Mouse (Mus musculus): ENCODE data around the gene Nudt9. TPM values are rescaled to one million over a fixed set of nuclear protein-coding genes. Genes with fewer than 3 reads are reported as not detected.

Gene Nudt9
- polyA plus RNA-seq, 1 experiment = 32.8 TPM

DNA sequence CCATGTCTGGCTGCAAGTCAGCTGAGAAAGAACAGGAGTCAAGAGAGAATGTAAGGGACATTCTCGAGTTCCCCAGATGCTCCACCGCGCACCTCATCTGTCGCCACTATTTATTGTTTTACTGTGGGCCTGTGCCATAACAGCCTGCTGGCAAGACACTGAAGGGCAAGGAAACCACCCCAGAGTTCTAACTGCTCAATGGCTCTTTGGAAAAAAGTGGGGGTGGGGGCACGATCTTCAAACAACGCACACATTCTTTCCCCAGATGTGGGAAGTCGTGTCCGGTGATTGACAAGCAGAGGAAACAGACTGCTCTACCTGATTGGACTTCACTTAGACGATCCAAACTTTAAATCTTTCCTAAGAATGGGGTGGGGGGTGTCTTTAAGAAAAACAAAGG lies 65.9 kb downstream of the Nudt9 start:
- TF ChIP-seq POLR2A (IDR thresholded peaks at IDR 0.05; ENCODE audit: low read depth, low read length) (no peak), CTCF (IDR thresholded peaks at IDR 0.05; ENCODE audit: borderline replicate concordance, insufficient read depth, low read length) (no peak)
- no peak overlapping the region for H3K27ac ChIP-seq (ENCODE audit: insufficient read depth, low read length)
- no peak overlapping the region for H3K4me3 ChIP-seq (ENCODE audit: insufficient read depth, low read length)
- H3K4me1 ChIP-seq (ENCODE audit: control insufficient read depth, insufficient read depth, low read length) = peaks cover 8% of the 10 kb centered on the region

DNA sequence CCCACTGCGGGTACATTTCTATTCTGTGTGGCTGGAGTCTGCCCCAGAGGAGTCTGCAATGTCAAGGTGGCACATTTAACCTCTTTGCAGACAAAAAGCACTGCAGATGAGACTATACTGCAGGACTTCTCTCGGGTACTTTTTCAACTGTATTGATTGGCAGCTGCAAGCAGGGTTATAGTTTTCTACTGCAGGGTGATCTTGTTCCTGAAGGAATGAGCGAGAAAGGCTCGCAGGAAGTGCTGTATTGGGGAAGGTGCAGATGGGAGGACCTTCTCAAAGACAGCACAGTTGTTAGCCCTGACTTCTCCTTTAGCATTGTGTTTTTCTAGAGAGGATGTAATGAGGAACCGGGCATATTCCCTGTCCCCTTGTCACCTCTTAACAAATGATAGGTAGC lies 66.4 kb downstream of the Nudt9 start:
- TF ChIP-seq CTCF (IDR thresholded peaks at IDR 0.05; ENCODE audit: borderline replicate concordance, insufficient read depth, low read length) (no peak), POLR2A (IDR thresholded peaks at IDR 0.05; ENCODE audit: low read depth, low read length) (no peak)
- no peak overlapping the region for H3K27ac ChIP-seq (ENCODE audit: insufficient read depth, low read length)
- H3K4me1 ChIP-seq (ENCODE audit: control insufficient read depth, insufficient read depth, low read length) = peaks cover 8% of the 10 kb centered on the region
- H3K4me3 ChIP-seq (ENCODE audit: insufficient read depth, low read length) = no peak overlapping the region

DNA sequence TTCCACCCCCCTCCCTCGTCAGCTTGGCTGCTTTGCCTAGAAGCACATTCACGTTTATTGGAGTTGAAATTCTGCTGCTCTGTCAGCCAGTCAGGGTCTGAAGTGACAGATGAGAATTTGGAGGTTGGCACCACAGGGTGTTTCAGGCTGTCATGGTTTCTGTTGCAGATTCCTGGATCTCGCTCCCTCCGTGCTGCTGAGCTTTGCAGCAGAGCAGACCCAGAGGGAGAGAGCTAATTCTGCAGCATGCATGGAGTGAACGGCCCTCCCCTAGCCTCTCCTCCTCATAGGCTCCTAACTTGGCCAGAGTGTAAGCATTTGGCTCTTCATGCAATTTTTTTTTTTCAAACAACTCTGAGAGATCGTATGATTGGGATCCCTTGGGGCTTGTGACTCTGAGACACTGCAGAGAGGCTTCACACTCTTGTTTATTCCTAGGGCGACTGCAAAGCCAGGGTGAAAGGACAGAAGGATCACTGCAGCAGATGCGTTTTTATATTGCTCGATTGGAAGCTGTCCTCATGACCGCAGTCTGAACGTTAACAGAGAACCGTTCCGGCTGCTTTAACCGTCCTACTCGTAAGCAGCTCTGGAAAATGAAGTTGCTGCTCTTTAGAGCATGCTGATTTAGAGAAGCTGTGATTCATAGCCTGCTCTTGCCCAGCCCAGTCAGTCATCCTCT lies 67.5 kb downstream of the Nudt9 start, which contains the start of gene Sparcl1:
Gene Sparcl1, minus strand, starts transcription at position 243 of the 682 bp plus-strand sequence.
- Histone ChIP-seq H3K4me1 (ENCODE audit: control insufficient read depth, insufficient read depth, low read length) (peaks cover 8% of the 10 kb centered on the region), H3K4me3 (ENCODE audit: insufficient read depth, low read length) (no peak within 1 kb of the TSS), H3K27ac (ENCODE audit: insufficient read depth, low read length) (no peak within 1 kb of the TSS)
- TF ChIP-seq POLR2A (IDR thresholded peaks at IDR 0.05; ENCODE audit: low read depth, low read length) = no peak
- TF ChIP-seq CTCF (IDR thresholded peaks at IDR 0.05; ENCODE audit: borderline replicate concordance, insufficient read depth, low read length) = no peak

Other genes with a start within 250 kb of the Nudt9 start
- 4.9 and 5.1 TPM in 2 replicates for gene Klhl8, start 135.0 kb upstream of the Nudt9 start, polyA plus RNA-seq (2011; ENCODE audit: insufficient read length, low read depth, missing spikeins)
- not detected in 2 replicates for gene Hsd17b13, start 68.9 kb upstream of the Nudt9 start, polyA plus RNA-seq (2011; ENCODE audit: insufficient read length, low read depth, missing spikeins)
- 36.9 and 39.7 TPM in 2 replicates for gene Hsd17b11, start 24.4 kb upstream of the Nudt9 start, polyA plus RNA-seq (2011; ENCODE audit: insufficient read length, low read depth, missing spikeins)
- gene Gm17660, start 31.3 kb downstream of the Nudt9 start, polyA plus RNA-seq (2011; ENCODE audit: insufficient read length, low read depth, missing spikeins) = not detected in 2 replicates
- gene Sparcl1, start 67.4 kb downstream of the Nudt9 start, polyA plus RNA-seq (2011; ENCODE audit: insufficient read length, low read depth, missing spikeins) = 1.8 and 4.1 TPM in 2 replicates
- not detected in 2 replicates for gene Dspp, start 124.4 kb downstream of the Nudt9 start, polyA plus RNA-seq (2011; ENCODE audit: insufficient read length, low read depth, missing spikeins)
- gene Dmp1, start 156.3 kb downstream of the Nudt9 start, polyA plus RNA-seq (2011; ENCODE audit: insufficient read length, low read depth, missing spikeins) = 0.25 TPM in 1 of 2 replicates, not detected in the other